ENCODE assay signal across 43 mouse cellular contexts in the genomic region with DNA sequence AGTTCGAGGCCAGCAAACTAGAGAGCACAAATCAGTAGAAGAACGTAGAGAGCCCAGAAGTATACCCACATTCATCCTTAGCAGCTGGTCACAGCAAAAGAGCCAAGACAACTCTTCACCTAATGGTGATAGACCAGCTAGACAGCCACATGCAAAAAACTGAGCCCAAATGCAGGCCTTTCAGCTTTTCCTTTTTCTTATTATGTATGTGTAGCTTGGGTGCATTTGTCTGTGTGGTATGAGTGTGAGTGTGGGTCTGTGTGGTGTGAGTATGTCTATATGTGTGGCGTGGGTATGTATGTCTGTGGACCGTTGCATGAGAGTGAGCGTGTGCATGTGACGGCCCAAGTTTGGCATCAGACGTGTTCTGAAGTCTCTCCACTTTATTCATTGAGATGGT. TPM values are rescaled to one million over a fixed set of nuclear protein-coding genes. Genes with fewer than 3 reads are reported as not detected.
"Had no signal": no experiment of that assay in that cellular context is flagged by ENCODE, and none has a peak within 500 bp of the region (broad histone marks: within the 10 kb centered on the region; RNA-seq: fewer than 3 reads in every experiment).

No protein-coding gene starts in this region.

- DNase-seq: heart, postnatal 10 days; heart, postnatal 4 days; kidney, adult 11 months; kidney, adult 18-20 months; kidney, adult 2 months; kidney, adult 8-10 months; kidney, adult 9 months; kidney, postnatal 10 days; kidney, postnatal 14 days; kidney, postnatal 25 days; kidney, postnatal 36 days; kidney, postnatal 4 days; layer of hippocampus, adult 9-11 months; layer of hippocampus, postnatal 36 days had no signal

- H3K27me3 ChIP-seq: heart, embryonic 12.5 days; heart, embryonic 13.5 days; heart, embryonic 15.5 days; hindbrain, embryonic 12.5 days; hindbrain, embryonic 13.5 days; hindbrain, embryonic 15.5 days; intestine, embryonic 15.5 days; kidney, embryonic 15.5 days had no signal

- H3K9ac ChIP-seq: heart, embryonic 12.5 days; heart, embryonic 13.5 days; heart, embryonic 15.5 days; hindbrain, embryonic 12.5 days; hindbrain, embryonic 13.5 days; hindbrain, embryonic 14.5 days; hindbrain, embryonic 15.5 days; intestine, embryonic 15.5 days; kidney, embryonic 15.5 days had no signal

- H3K4me3 ChIP-seq: heart, embryonic 12.5 days; heart, embryonic 13.5 days; heart, embryonic 15.5 days; hindbrain, embryonic 10.5 days; hindbrain, embryonic 12.5 days; hindbrain, embryonic 13.5 days; hindbrain, embryonic 15.5 days; intestine, embryonic 15.5 days; kidney, embryonic 15.5 days; layer of hippocampus, adult 2 months; left cerebral cortex, adult 2 months had no signal

- H3K4me1 ChIP-seq: heart, embryonic 12.5 days; heart, embryonic 13.5 days; heart, embryonic 15.5 days; hindbrain, embryonic 10.5 days; hindbrain, embryonic 12.5 days; hindbrain, embryonic 13.5 days; hindbrain, embryonic 15.5 days; intestine, embryonic 15.5 days; kidney, embryonic 15.5 days had no signal

- ATAC-seq: hindbrain, embryonic 16.5 days; hindbrain, postnatal 0 days; inflammation-experienced regulatory T-cells, adult 6 months; intestine, embryonic 15.5 days; intestine, embryonic 16.5 days; intestine, postnatal 0 days had no signal

- H3K4me2 ChIP-seq: heart, embryonic 11.5 days; heart, embryonic 12.5 days; heart, embryonic 13.5 days; heart, embryonic 15.5 days; hindbrain, embryonic 12.5 days; hindbrain, embryonic 13.5 days; hindbrain, embryonic 14.5 days; hindbrain, embryonic 15.5 days; intestine, embryonic 15.5 days; kidney, embryonic 15.5 days had no signal

- H3K27ac ChIP-seq: heart, embryonic 13.5 days; heart, embryonic 15.5 days; hindbrain, embryonic 10.5 days; hindbrain, embryonic 12.5 days; hindbrain, embryonic 13.5 days; hindbrain, embryonic 14.5 days; hindbrain, embryonic 15.5 days; hindbrain, postnatal 0 days; intestine, embryonic 15.5 days; kidney, embryonic 15.5 days; kidney, postnatal 0 days; layer of hippocampus, adult 2 months; left cerebral cortex, adult 2 months had no signal

- H3K9me3 ChIP-seq: heart, embryonic 12.5 days; heart, embryonic 13.5 days; heart, embryonic 15.5 days; hindbrain, embryonic 10.5 days; hindbrain, embryonic 12.5 days; hindbrain, embryonic 13.5 days; hindbrain, embryonic 15.5 days; intestine, embryonic 15.5 days; kidney, embryonic 15.5 days had no signal

RNA-seq across cellular contexts. Expression of a gene that starts 24.3 kb away (rescaled TPM):
- total RNA-seq: heart, postnatal 10 days; heart, postnatal 25 days; heart, postnatal 4 days; hindbrain, postnatal 0 days; layer of hippocampus, adult 18-20 months; layer of hippocampus, adult 2 months; layer of hippocampus, adult 8-10 months; layer of hippocampus, postnatal 10 days; layer of hippocampus, postnatal 14 days; layer of hippocampus, postnatal 25 days; layer of hippocampus, postnatal 36 days; left cerebral cortex, adult 18-20 months; left cerebral cortex, adult 2 months had no signal
- polyA plus RNA-seq: heart, embryonic 11.5 days; heart, embryonic 12.5 days; heart, embryonic 13.5 days; heart, embryonic 14.5 days; hindbrain, embryonic 10.5 days; hindbrain, embryonic 11.5 days; hindbrain, embryonic 12.5 days; hindbrain, embryonic 13.5 days; hindbrain, embryonic 14.5 days; hindbrain, embryonic 15.5 days; hindbrain, embryonic 16.5 days; inflammation-experienced regulatory T-cells, adult 6 months; intestine, embryonic 15.5 days; intestine, postnatal 0 days; kidney, embryonic 14.5 days had no signal
